Mouse (Mus musculus) limb, embryonic 14.5 days (tissue): ENCODE measurements around the gene Bpifc. TPM values are rescaled to one million over a fixed set of nuclear protein-coding genes. Genes with fewer than 3 reads are reported as not detected.

Experiments used
- ATAC-seq: fragments of 200-750 bp; cut with Nextera tagmentation; 2 replicates; pipeline ENCODE4 v1.8.0; 2017; ENCODE audit warnings: low read depth, moderate number of reproducible peaks, moderate TSS enrichment; ENCODE audit not compliant: low FRiP score
- DNase-seq: peaks from one replicate; pipeline ENCODE4 v3.0.0-alpha.2; 2015; ENCODE audit warnings: low spot score
- H3K27ac ChIP-seq: fragments of 300-500 bp; sonication (generic); replicated peaks from 2 replicates; pipeline ENCODE4 v1.5.1; 2014; ENCODE audit warnings: low read depth, mild to moderate bottlenecking, low read length, moderate library complexity, mixed read lengths
- H3K27me3 ChIP-seq: fragments of 300-500 bp; sonication (generic); 2 replicates; pipeline ENCODE4 v1.6.1; 2014; ENCODE audit warnings: low read length, mixed read lengths; ENCODE audit not compliant: control insufficient read depth, insufficient read depth
- H3K36me3 ChIP-seq: fragments of 300-500 bp; sonication (generic); 2 replicates; pipeline ENCODE4 v1.6.1; 2014; ENCODE audit warnings: mild to moderate bottlenecking, low read length, moderate library complexity, mixed read lengths; ENCODE audit not compliant: control insufficient read depth, insufficient read depth
- H3K4me1 ChIP-seq: fragments of 300-500 bp; sonication (generic); 2 replicates; pipeline ENCODE4 v1.6.1; 2014; ENCODE audit warnings: antibody characterized with exemption, low read length, mixed read lengths; ENCODE audit not compliant: control insufficient read depth, insufficient read depth
- H3K4me2 ChIP-seq: fragments of 300-500 bp; sonication (generic); replicated peaks from 2 replicates; pipeline ENCODE4 v1.6.1; 2014; ENCODE audit warnings: low read depth, mild to moderate bottlenecking, low read length, moderate library complexity; ENCODE audit not compliant: severe bottlenecking
- H3K4me3 ChIP-seq: fragments of 300-500 bp; sonication (generic); replicated peaks from 2 replicates; pipeline ENCODE4 v1.5.1; 2014; ENCODE audit warnings: low read length
- H3K9ac ChIP-seq: fragments of 300-500 bp; sonication (generic); 2 replicates; pipeline ENCODE4 v1.6.1; 2014; ENCODE audit warnings: mild to moderate bottlenecking, low read depth, low read length, moderate library complexity; ENCODE audit not compliant: severe bottlenecking
- H3K9me3 ChIP-seq: fragments of 300-500 bp; sonication (generic); 2 replicates; pipeline ENCODE4 v1.6.1; 2016; ENCODE audit warnings: low read length; ENCODE audit not compliant: control insufficient read depth
- POLR2A ChIP-seq: fragments of 200-500 bp; IDR thresholded peaks from 2 replicates; pipeline ENCODE4 v1.8.0; 2012; ENCODE audit warnings: inconsistent platforms, mild to moderate bottlenecking, moderate library complexity, borderline replicate concordance; ENCODE audit not compliant: insufficient read depth, insufficient read length; ENCODE audit errors: extremely low read depth
- WGBS: fragments of 180-500 bp; shearing (Covaris S2); extraction: QIAGEN DNeasy Blood & Tissue Kit; methylation state at CpG from one replicate; pipeline ENCODE4 v1.1.7; 2014; 5-methylcytosine and 5-hydroxymethylcytosine counted together
- polyA plus RNA-seq, 2 experiments: library from polyadenylated mRNA; depleted of rRNA in 1 of 2; stranded (reverse) in 1 of 2; unstranded in 1 of 2; fragments of >200 nt; fragmentation: Nextera tagmentation in 1 of 2; extraction: Ambion mirVana in 1 of 2; gene quantifications; 2 replicates each; pipeline versions ENCODE4 v1.2.1 to v1.2.3; 2012 to 2014

Bpifc gene
- polyA plus RNA-seq, 2 experiments: 4.0 to 9.4 TPM

DNA sequence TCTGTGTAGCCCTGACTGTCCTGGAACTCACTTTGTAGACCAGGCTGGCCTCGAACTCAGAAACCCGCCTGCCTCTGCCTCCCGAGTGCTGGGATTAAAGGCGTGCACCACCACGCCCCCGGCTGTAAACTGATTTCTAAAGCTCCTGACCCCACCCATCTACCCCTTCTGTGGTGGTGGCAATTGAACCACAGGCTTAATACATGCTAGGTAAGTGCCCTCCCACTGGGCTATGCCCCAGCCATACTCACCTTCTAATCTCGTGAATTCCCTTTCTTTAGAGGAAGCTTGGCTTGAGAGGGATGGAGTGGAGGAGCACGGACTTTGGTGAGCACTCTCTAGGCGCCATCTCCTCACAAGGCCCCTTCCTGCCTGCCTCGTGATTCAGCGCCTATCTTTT is 81.7 kb downstream of the Bpifc start:
- 91% methylated on average over 11 of the region's 11 CpGs for WGBS
- no peak overlapping the region for H3K4me2 ChIP-seq
- H3K4me1 ChIP-seq: peaks cover 4% of the 10 kb centered on the region; the same call in 1 of the 2 replicates
- H3K27me3 ChIP-seq: peaks cover 17% of the 10 kb centered on the region
- no peak overlapping the region for H3K4me3 ChIP-seq
- H3K36me3 ChIP-seq: no peaks in the 10 kb centered on the region
- no peak for ATAC-seq
- no peaks in the 10 kb centered on the region for H3K9me3 ChIP-seq
- no peak for TF ChIP-seq POLR2A
- no peak for DNase-seq
- no peak overlapping the region for H3K27ac ChIP-seq
- no peak overlapping the region for H3K9ac ChIP-seq

DNA sequence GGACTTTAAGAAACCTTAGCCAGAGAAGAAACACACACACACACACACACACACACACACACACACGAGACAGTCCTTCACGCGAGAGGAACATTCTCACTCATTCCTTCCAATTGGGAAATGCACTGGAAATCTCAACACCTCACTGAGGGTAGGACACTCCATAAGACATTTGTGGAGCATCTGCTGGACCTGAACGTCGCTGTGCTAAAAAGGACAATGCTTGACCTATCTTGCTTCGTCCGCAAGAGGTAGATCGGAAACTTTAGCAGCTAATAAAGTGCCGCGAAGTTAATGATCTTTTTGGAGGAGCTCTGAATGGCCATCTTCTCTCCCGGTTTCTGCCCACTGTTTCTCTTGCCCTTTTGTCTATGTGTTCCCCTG is 82.5 kb downstream of the Bpifc start:
- TF ChIP-seq POLR2A: no peak
- Histone ChIP-seq H3K4me2 (peak overlapping the region; percentile 98), H3K9me3 (no peaks in the 10 kb centered on the region), H3K27me3 (peaks cover 17% of the 10 kb centered on the region), H3K4me3 (peak overlapping the region; percentile 54), H3K36me3 (no peaks in the 10 kb centered on the region), H3K27ac (no peak overlapping the region), H3K4me1 (peaks cover 4% of the 10 kb centered on the region; the same call in 1 of the 2 replicates), H3K9ac (no peak overlapping the region)
- 37% methylated on average over 11 of the region's 11 CpGs for WGBS
- no peak for ATAC-seq
- no peak for DNase-seq

DNA sequence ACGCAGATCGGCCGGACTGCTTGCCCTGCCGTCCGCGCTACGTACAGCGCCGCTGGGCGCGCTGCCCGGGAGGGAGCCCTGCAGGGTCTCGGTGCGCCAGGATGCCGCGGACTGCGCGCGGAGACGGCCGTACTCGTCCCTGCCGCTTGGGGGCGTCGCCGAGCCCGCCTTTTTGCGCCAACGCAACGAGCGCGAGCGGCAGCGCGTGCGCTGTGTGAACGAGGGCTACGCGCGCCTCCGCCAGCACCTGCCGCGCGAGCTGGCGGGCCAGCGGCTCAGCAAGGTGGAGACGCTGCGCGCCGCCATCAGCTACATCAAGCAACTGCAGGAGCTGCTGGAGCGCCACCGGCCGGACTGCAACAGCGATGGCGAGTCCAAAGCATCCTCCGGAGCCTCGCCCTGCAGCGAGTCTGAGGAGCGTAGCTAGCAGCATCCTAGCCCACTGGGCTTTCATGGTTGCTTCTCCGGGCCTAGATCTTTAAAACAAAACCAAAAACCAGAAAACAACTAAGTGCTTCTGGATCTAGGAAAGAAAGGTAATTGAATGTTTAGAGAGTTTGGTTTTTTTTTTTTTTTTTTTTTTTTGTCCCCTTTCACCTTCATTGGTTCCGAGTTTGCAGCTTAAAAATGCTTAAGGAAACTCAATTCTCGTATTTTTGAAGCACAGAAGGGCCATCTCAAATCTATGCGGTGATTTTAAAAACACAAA is 83.0 kb downstream of the Bpifc start:
- Histone ChIP-seq H3K4me2 (peak overlapping the region; percentile 98), H3K36me3 (no peaks in the 10 kb centered on the region), H3K27ac (no peak overlapping the region), H3K4me3 (peak overlapping the region; percentile 54), H3K27me3 (peaks cover 17% of the 10 kb centered on the region), H3K9ac (peak overlapping the region; percentile 44), H3K4me1 (peaks cover 4% of the 10 kb centered on the region; the same call in 1 of the 2 replicates), H3K9me3 (no peaks in the 10 kb centered on the region)
- ATAC-seq: peak; percentile 62; the same call in 1 of the 2 replicates
- DNase-seq: peak; percentile 44
- WGBS: 1% methylated on average over 49 of the region's 63 CpGs
- no peak for TF ChIP-seq POLR2A

DNA sequence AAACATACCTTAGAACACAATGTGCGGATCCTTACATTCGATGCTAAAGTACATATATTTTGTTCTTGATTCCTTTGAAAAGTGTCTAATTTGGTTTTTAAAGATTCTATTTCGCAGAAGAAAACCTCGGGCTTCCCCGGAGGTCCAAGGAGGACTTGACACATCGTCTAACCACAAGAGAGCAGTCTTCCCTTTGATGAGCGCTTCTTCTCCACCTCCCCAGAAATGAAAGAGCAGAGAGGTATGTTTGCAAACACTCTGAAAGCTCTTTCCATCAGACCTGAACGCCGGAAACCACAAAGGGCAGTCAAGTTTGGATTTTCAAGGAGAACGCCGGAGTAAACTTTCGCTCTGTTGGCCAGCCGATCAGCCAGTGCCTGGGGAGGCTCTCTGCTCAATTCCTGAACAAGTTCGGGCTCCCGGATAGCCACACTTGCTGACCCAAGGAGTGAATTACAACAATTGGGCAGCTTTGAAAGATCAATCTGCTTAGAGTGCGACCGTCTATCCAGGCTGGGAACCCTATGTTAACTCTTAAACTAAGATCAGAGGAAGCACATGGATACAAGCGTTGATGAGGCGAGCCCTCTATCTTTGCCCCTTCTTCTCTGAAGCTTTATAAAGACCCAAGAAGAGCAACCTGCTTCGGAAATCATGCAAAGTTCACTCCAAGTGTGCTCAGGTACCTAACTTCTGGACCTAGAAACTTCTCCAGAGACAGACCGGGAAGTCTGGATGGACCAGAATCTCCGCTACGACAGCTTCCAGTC is 83.8 kb downstream of the Bpifc start, which contains the start of gene Ascl4:
Gene Ascl4, plus strand, starts transcription at position 6 of the 770 bp plus-strand sequence.
- under 1% methylated on average over 23 of the region's 23 CpGs for WGBS
- Histone ChIP-seq H3K27me3 (peaks cover 17% of the 10 kb centered on the region), H3K36me3 (no peaks in the 10 kb centered on the region), H3K9ac (peak within 1 kb of the TSS; percentile 44), H3K9me3 (no peaks in the 10 kb centered on the region), H3K4me3 (peak within 1 kb of the TSS; percentile 54), H3K4me2 (peak within 1 kb of the TSS; percentile 98), H3K27ac (no peak within 1 kb of the TSS), H3K4me1 (peaks cover 4% of the 10 kb centered on the region; the same call in 1 of the 2 replicates)
- no peak for ATAC-seq
- no peak for DNase-seq
- no peak for TF ChIP-seq POLR2A

DNA sequence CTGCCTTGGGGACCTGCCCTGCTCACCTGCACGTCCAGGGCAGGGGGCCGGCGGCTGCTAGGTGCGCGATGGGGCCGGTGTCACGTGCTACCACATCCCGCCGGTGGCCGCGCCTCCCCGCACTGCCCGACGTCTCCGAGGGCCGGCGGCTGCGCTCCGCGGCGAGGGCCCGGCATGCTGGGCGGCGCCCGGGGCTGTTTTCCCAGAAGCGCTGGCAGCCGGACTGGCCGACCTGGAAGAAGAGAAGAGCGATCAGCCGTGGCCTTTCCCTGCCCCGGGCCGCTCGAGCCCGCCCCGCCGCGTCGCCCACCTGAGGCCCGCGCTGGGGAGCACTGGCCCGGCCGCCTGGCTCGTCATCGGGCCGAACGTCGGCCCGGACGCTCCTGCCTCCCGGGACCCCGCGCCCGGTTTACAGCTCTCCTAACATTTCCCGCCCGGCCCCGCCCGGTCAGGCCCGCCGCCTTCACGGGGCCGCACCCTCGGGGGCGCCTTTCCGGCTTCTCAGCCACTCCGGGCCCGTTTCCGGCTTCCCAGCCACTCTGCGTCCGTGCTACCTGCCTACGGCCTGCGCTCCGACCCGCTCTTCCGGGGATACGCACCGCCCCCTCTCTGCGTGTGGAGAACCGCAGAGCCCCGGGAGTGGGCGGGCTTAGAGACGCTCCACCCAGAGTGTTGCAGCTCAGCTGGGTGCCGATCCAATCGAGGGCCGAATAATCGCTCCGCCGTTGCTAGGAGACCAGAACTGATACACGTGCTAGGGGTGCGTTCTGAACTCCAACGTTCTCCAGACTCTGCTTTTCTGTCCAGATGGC is 95.0 kb downstream of the Bpifc start, which contains the start of gene Prdm4:
Gene Prdm4, minus strand, starts transcription at position 645 of the 812 bp plus-strand sequence.
- Histone ChIP-seq H3K4me1 (peaks cover 10% of the 10 kb centered on the region), H3K4me3 (peak within 1 kb of the TSS; percentile 94), H3K27me3 (no peaks in the 10 kb centered on the region), H3K27ac (peak within 1 kb of the TSS; percentile 79), H3K4me2 (peak within 1 kb of the TSS; percentile 77), H3K36me3 (peaks cover 27% of the 10 kb centered on the region), H3K9me3 (no peaks in the 10 kb centered on the region), H3K9ac (peak within 1 kb of the TSS; percentile 86)
- under 1% methylated on average over 62 of the region's 90 CpGs for WGBS
- peak; percentile 99 for DNase-seq
- TF ChIP-seq POLR2A: no peak
- peak; percentile 100 for ATAC-seq

Other genes starting within 250 kb of the Bpifc start
- gene Pwp1, start 182.4 kb downstream of the Bpifc start, polyA plus RNA-seq (2012; rRNA removed): 34.6 and 36.1 TPM in 2 replicates
- 76.0 and 76.2 TPM in 2 replicates for gene Pwp1, start 182.4 kb downstream of the Bpifc start, polyA plus RNA-seq (2014; fragmentation: Nextera tagmentation; extraction: Ambion mirVana)
- 37.8 and 43.3 TPM in 2 replicates for gene Prdm4, start 94.8 kb downstream of the Bpifc start, polyA plus RNA-seq (2012; rRNA removed)
- 25.0 and 28.5 TPM in 2 replicates for gene Prdm4, start 94.8 kb downstream of the Bpifc start, polyA plus RNA-seq (2014; fragmentation: Nextera tagmentation; extraction: Ambion mirVana)
- 0.24 and 0.28 TPM in 2 replicates for gene Ascl4, start 84.2 kb downstream of the Bpifc start, polyA plus RNA-seq (2012; rRNA removed)
- 0.44 and 0.79 TPM in 2 replicates for gene Ascl4, start 84.2 kb downstream of the Bpifc start, polyA plus RNA-seq (2014; fragmentation: Nextera tagmentation; extraction: Ambion mirVana)
- gene Rtcb, start 54.1 kb downstream of the Bpifc start, polyA plus RNA-seq (2012; rRNA removed): 138 and 172 TPM in 2 replicates
- gene Rtcb, start 54.1 kb downstream of the Bpifc start, polyA plus RNA-seq (2014; fragmentation: Nextera tagmentation; extraction: Ambion mirVana): 174 and 182 TPM in 2 replicates
- gene Fbxo7, start 10.1 kb upstream of the Bpifc start, polyA plus RNA-seq (2012; rRNA removed): 33.7 and 41.9 TPM in 2 replicates
- 31.2 and 32.4 TPM in 2 replicates for gene Fbxo7, start 10.1 kb upstream of the Bpifc start, polyA plus RNA-seq (2014; fragmentation: Nextera tagmentation; extraction: Ambion mirVana)